Mouse (Mus musculus) liver, postnatal 0 days (tissue): ENCODE results near the gene Tsc22d4.

Source experiments
- CTCF ChIP-seq: sonication (generic); IDR thresholded peaks from 2 replicates; pipeline ENCODE4 v1.5.1; 2016; ENCODE audit warnings: antibody characterized with exemption, low read depth
- EP300 ChIP-seq: IDR thresholded peaks from 2 replicates; pipeline ENCODE4 v1.6.1; 2016; ENCODE audit warnings: antibody characterized with exemption, low read depth, mild to moderate bottlenecking

DNA sequence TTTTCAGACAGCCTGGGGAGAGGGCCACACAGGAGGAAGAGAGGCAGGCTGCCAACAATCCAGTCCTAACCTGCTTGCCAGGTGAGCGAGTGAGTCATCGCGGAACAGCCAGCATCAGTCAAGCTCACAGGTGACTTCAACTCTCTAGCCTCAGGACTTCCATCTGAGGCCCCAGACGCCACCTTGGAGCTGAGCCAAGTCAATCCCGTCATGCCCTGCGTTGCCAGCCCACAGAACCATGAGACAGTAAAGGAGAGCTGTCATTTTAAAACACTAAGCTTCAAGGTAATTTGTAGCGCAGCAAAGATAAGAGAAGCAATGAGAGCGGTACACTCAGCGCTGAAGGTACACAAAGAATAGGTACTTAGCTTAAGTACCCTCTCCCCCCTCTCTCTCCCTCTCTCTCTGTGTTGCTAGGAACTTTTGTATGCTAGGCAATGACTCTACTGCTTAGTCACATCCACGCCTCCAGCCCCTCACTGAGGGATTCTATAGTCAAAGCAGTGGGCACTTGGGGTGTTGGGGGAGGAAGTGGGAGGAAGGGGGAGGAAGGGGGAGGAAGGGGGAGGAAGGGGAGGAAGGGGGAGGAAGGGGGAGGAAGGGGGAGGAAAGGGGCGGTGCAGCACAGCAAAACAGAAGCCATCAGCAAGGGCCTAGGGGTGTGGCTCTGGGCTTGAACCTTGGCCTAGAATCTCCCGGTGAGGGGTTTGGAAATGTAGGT lies 38.5 kb upstream of the Tsc22d4 start:
- TF ChIP-seq CTCF (no peak), EP300 (no peak)
